Mouse (Mus musculus) gastrocnemius, adult 18-20 months (tissue): Measurements from ENCODE around the gene Lmbrd2. TPM values are rescaled to one million over a fixed set of nuclear protein-coding genes. Genes with fewer than 3 reads are reported as not detected.

Experiments
- DNase-seq: peaks from one replicate; pipeline ENCODE4 v3.0.0; 2021; ENCODE audit warnings: low spot score
- long read RNA-seq, 2 experiments: library from polyadenylated mRNA; stranded (forward); transcript quantifications; one replicate each; pipeline ENCODE4 v2.0.0; 2021
- total RNA-seq, 2 experiments: library from RNA; stranded (reverse); gene quantifications; 2 replicates each; pipeline ENCODE4 v1.2.3; 2021

Lmbrd2 gene
- 10 to 100 TPM; 16.3 to 16.6 TPM for total RNA-seq
- long read RNA-seq, experiment 1, full-length matches to known transcripts: 5 of 8 reads
- long read RNA-seq, experiment 1, partial matches to known transcripts: 1 of 8 reads
- long read RNA-seq, experiment 1, other reads (novel, unspliced or antisense): 2 of 8 reads
- long read RNA-seq, experiment 2, full-length matches to known transcripts: 2 of 6 reads
- long read RNA-seq, experiment 2, partial matches to known transcripts: 1 of 6 reads
- long read RNA-seq, experiment 2, other reads (novel, unspliced or antisense): 3 of 6 reads

DNA sequence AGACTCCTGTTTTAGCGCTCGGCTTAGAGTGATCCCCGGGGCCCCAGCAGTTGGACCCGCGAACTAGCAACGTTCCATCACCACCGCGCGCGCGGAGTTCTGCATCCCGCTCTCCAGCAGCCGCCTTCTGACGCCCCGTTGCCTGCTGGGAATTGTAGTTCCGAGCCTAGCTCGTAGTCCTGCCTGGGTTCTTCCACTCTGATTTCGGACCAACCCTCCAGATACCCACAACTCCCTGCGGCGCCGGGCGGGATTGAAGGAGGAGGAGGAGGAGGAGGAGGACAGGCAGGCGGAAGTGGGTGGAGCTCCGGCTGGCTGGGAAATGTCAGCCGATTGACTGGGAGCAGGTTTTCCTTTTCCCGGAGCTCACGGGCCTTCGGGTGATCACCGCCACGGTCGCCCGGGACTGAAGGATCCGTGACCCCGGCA is at the start of gene Lmbrd2:
TSS of gene Lmbrd2 (plus strand) at position 299 of the 429 bp plus-strand sequence.
- DNase-seq: peak; percentile 98

DNA sequence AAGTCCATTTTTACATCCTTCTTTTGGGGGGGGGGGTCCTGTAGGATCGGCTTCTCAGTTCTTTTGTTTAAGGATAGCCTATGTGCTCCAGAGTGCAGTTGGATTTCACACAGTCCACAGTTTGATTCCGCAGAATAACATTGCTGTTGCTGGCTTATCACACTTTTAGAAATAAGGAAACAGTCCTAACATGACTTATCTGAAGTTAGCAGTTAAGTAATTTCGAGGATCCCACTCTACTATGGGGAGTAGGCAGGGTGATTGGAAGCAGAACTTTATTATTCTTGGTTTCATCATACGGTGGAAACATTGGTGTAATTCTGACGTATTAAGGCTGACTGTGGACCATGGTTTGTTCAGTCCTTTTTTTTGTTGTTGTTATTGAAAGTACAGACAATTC is 49.7 kb upstream of the Lmbrd2 start:
- no peak for DNase-seq

DNA sequence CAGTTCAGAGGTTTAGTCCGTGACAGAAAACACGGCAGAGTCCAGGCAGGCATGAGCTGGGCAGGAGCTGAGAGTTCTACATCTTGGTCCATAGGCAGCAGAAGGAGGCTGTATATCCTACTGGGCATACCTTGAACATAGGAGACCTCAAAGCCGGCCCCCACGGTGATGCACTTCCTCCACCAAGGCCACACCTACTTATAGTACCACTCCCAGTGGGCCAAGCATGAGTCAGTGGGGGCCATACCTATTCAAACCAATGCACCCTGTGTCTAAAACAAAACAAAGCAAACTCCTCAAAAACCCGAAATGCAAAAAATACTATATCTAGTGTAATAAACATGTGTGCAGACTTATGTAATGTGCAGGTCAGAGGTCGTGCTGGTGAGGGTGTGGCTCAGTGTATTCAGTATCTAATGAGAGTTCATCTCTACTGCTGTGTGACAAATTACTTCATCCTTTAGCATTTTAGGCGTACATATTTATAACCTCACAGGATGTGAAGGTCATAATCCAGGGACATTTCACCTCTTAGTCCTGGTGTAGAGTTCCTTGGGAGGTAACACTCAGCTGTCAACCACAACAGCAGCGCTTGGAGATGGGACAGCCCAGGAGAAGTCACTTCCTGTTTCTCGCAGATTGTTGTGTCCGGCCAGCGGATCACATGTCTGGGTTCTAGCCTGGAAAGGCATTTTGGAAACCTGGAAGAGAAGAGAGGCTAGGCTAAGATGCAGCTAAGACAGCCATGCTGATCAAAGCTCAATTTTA is 46.6 kb upstream of the Lmbrd2 start:
- no peak for DNase-seq

- DNase-seq: no peak
These were observed 46.0 kb upstream of the Lmbrd2 start for GRCm38 (mm10) chr15:9094366-9094750.

- no peak for DNase-seq
These were observed 43.5 kb upstream of the Lmbrd2 start for GRCm38 (mm10) chr15:9096865-9097264.

DNA sequence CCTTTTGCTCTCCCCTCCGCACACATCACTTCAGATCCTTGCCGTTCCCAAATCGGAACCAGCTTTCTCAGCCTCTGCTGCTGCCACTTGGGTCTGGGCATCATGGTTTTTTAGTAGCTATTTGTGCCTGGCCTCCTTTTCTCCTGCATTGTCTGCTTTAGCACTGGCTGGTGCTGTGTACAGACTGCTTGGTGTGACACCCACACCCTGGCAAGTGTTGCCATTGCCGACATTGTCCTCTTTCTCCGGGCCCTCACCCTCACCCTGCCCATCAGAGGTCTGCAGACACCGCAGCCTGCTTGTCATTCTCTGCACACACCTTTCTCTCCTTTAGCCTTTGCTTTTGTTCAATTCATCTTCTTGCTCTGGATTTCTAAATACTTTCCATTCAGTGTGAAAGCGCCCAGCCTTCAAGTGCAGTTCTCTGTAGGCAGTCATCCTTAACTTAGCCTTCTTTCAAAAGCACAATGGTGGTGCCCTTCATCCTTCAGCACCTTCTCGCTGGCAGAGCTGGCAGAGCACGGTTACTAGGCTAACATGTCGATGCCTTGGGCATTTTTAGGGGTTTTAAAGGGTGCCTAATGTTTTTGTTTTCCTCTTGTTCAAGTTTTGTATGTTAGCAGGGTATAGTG is 39.8 kb upstream of the Lmbrd2 start:
- no peak for DNase-seq

GRCm38 (mm10) chr15:9106303-9107074 is 33.9 kb upstream of the Lmbrd2 start:
- no peak for DNase-seq

DNA sequence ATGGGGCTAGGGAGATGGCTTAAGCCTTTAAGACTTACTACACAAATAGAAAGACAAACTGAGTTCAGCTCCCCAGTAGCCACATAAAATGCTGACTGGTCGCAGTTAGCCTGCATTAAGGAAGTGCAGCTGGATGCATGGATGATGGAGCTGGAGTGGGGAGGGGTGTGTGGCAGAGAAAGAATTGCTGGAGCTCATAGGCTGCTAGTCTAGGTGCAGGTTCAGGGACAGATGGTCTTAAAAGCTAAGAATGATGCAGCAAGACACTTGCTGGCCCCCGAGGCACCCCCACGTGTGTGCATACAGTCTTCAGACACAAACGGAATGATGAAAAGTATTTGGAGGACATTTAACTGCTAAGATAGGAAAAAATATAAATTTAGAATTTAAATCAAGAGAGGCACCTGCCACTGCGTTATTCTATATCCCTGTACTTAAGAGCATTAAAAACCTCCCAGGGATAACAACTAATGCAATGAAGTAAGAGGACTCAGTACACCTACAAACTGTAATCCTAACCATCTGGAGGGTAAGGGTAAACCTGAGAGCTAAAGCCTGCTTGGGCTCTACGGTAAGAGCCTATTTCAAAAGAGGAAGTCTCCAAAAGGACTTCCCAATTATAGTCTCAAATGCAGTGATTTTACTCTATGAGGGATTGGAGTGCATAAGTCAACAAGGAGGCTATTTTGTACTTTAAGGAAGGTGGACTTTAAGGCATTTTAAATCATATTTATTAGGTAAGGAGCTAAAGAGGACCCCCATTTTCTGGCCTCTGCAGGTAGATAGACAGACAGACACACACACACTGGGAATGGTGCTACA is 29.6 kb upstream of the Lmbrd2 start:
- DNase-seq: no peak

DNA sequence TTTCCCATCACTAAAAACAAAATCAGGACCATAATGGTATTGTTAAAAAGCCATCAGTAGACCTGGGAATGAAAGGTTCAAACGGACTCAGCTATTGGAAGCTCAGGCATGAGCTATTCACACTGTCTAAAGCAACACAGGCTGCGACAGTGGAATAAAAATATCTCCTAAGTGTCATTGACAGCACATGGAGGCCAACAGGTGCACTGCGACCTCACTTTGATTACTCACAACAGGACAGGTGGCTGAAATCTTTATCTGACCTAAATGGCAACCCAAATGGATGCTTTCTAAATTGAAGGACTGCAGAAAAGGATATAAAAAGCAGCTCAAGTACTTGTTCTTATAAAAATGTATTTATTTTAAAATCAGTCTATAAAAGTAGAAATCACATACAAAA is 28.7 kb upstream of the Lmbrd2 start:
- no peak for DNase-seq

DNA sequence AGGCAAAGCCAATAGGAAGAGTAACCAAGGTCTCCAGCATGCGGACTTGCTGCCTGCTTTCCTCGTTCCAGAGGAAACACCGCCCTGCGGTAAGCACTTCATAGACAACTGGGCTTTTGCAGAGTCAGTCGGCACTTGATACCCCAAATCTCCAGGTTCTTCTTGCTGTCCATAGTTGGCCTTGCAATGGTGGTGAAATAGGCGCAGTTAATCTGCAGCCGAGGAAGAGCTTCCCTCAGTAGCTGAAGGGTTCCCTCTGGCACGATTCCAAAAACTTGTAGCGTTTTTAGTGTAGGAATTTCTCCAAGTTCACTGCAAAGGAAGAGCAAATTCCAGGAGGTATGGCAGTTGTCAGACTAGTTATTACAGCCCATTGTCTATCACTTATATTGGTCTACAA is 26.8 kb upstream of the Lmbrd2 start:
- no peak for DNase-seq

GRCm38 (mm10) chr15:9114131-9114530 is 26.2 kb upstream of the Lmbrd2 start:
- no peak for DNase-seq

- DNase-seq: no peak
These were observed 25.8 kb upstream of the Lmbrd2 start for GRCm38 (mm10) chr15:9114599-9114998.

- no peak for DNase-seq
These were observed 21.5 kb upstream of the Lmbrd2 start for GRCm38 (mm10) chr15:9118852-9119251.

DNA sequence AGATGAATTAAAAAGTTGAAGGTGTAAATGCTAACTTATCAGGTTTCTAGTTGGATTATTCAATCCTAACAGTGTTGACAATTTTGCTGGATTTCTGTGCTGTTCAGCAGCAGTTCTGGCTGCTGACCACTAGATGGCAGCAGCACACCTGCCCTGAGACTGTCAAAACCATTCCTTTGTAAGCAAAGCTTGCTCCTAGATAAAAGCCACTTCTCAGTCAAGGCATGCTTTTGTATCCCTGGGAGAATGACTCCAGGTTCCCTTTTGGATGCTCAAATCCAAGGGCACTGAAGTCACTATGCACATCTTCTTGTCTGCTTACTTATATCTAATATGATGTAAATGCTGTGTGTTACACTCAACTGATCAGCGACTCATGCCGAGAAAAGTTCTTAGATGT is 20.3 kb upstream of the Lmbrd2 start:
- peak; percentile 36 for DNase-seq

DNA sequence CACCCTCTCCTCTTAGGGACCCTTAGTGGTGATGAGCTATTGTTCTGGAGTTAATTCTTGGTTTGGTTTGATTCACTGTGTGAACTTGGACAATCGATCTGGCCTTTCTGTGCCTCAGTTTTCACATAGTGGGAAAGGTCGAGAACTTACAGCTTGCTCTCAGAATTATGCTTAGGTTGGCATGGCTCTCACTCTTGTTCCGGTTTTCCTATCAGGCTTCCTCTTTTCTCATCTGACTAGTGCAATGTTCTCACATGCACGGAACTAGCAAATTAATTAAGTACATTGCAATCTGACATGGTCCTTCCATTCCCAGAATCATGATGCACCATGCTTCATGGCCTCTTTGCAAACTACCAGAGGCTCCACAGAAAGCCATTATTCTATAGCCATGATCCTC is 17.4 kb upstream of the Lmbrd2 start:
- DNase-seq: no peak

DNA sequence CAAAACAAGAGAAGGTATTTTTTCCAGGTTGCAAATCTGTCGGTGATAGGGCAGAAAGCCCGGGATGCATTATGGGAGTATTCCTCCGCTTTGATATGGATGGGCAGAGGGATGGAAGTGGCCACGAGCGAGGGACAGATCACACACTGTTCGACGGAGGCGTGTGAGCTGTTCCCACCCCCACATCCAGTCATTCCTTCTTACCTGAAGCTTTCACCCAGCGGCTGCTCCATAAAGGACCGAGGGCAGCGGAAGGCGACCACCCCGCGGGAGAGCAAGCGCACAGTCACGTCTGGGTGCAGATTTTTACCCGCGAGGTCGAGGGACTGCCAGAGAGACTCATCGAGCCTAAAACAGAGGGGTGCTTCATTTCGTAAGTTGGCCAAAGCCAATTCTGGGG is 15.5 kb upstream of the Lmbrd2 start:
- no peak for DNase-seq

- no peak for DNase-seq
These were observed 13.1 kb upstream of the Lmbrd2 start for GRCm38 (mm10) chr15:9127051-9127791.

GRCm38 (mm10) chr15:9130772-9131498 is 9.4 kb upstream of the Lmbrd2 start:
- DNase-seq: no peak

DNA sequence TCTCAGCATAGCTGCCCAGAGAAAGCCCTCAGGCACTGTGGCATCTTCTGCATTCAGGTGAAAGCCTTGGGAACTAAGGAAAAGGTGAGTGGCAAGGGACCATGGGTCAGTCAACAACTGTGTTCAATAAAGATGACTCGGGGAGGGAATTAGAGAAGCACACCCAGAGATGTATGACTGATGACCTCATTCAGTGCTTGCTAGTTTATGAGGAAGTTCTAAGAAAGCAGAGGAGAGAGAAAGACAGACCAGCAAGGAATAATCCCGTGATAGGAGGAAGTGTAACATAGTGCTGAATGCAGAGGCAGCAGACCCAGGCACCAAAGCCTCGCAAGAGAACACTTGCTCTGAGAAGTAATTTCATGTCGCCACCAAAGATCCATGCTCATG is 8.9 kb upstream of the Lmbrd2 start:
- DNase-seq: no peak
